Mouse (Mus musculus) granulocyte monocyte progenitor cell, adult 5-6 weeks (primary cell): ENCODE results near the gene Os9. TPM values are rescaled to one million over a fixed set of nuclear protein-coding genes. Genes with fewer than 3 reads are reported as not detected.
"Not testable (repeated sequence)": the region's sequence is repeated elsewhere in the genome, so short reads cannot be mapped to it uniquely, and the experiment has no call there.

Experiments used
- ATAC-seq: replicated peaks from 2 replicates; pipeline ENCODE4 v1.8.0; 2016; ENCODE audit warnings: mild to moderate bottlenecking, moderate TSS enrichment, inconsistent platforms; ENCODE audit not compliant: poor library complexity, severe bottlenecking
- total RNA-seq, 2 experiments: library from RNA; stranded (forward) in 1 of 2; stranded (reverse) in 1 of 2; fragments of 200-712, 200-1000 nt in 1 of 2; fragments of >200 nt in 1 of 2; fragmentation: Nextera tagmentation in 1 of 2; gene quantifications; 2 replicates each; pipeline ENCODE4 v1.2.3; 2014 to 2017

The Os9 gene
- total RNA-seq, 2 experiments from 2014 or later: 73.3 to 218 TPM

GRCm38 (mm10) chr10:127085052-127085451, 35.9 kb downstream of the Os9 start:
- no peak for ATAC-seq

DNA sequence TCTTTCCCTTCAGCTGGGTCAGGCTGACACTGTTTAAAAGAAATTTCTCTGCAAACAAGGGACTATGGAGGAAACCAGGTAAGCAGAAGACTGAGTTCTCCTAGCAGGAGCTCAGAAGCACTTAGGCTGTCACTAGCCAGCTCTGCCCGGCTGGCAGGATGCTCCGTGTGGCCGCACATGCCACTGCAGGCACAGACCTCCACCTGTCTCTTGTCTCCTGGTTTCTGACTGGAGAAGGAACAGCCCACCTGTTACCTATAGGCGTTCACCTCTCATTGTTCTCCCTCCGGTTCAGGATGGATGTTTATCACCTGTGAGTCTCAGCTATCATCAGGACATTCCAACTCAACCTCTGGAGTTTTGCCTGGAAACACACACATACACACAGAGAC, 37.0 kb downstream of the Os9 start:
- no peak for ATAC-seq

DNA sequence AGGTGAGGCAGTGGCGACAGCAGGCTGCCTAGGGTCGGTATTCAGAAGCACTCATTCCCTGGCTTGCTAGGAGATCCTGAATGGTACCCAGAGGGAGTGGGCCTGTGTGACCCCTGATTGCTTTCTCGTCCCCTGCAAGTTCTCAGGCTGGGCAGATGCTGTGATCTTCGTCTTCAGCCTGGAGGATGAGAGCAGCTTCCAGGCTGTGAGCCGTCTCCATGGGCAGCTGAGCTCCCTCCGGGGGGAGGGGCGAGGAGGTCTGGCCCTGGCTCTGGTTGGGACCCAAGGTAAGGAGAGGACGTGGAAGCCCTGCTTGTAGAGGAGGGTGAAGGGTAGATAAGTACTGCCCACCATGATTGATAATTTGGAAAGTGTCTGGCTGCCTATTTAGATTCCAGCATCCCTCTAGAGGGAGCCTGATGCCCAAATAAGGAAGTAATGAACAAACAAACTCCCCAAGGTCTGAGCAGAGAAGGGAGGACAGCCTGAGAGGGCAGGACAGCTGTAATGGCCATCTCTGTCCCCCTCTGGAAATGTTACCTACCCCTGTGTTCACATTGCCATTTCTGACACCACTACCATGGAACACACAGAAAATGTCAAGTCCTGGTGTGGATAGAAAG, 37.5 kb downstream of the Os9 start:
- no peak for ATAC-seq

DNA sequence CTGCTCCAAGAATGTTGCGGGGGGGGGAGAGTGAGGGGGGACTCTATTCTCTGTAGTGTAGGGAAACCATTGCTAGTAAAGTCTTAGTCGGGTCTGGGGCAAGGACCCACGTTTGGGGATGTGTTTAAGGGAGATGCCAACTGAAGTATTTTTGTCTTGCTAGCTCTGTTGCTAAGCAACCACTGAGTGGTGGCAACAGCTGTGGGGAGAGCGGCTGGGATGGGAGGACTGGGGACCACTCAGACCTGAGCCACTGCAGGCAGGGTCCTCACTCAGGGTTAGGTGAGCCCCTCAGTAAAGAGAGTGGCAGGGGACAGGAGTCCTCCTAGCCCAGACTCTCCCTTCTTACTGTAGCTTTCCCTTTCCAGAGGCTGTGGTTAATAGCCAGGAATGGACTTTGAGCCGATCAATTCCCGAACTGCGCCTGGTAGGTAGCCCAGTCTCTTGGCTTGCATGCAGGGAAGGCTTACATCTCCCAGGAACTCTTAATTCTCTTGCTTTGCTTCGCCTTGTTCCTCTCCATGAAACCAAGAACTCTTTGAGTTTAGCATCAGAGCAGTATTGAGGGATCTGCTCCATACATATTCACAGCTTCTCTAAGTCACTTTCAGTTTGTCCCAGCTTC, 38.8 kb downstream of the Os9 start:
- no peak for ATAC-seq

GRCm38 (mm10) chr10:127080901-127081780, 39.8 kb downstream of the Os9 start:
- ATAC-seq: no peak

- no peak for ATAC-seq
These were observed 41.1 kb downstream of the Os9 start for GRCm38 (mm10) chr10:127079665-127080391.

GRCm38 (mm10) chr10:127078677-127079575, 42.0 kb downstream of the Os9 start:
- no peak for ATAC-seq

GRCm38 (mm10) chr10:127078001-127078676, 42.8 kb downstream of the Os9 start:
- ATAC-seq: no peak

DNA sequence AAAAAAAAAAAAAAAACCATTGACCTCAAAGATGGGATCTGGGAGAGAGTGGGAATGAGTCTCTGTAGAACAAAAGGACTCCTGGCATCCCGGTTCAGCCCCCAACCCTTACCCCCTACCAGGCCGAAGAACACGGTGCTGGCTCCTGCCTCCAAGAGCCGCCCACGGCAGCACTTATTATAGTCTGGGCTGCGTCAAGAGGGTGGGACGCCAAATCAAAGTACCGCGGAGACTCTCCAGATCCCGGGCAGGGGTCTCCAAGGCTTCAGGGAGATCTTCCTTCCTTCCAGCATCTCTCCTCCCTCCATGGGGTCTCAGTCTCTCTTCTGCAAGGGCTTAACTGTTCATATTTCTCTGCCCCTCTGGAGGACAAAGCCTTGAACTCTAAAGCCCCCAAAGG, 43.4 kb downstream of the Os9 start:
- ATAC-seq: no peak

GRCm38 (mm10) chr10:127076082-127076481, 44.8 kb downstream of the Os9 start:
- peak; percentile 75 for ATAC-seq

- ATAC-seq: no peak
These were observed 45.3 kb downstream of the Os9 start for GRCm38 (mm10) chr10:127075651-127076050.

DNA sequence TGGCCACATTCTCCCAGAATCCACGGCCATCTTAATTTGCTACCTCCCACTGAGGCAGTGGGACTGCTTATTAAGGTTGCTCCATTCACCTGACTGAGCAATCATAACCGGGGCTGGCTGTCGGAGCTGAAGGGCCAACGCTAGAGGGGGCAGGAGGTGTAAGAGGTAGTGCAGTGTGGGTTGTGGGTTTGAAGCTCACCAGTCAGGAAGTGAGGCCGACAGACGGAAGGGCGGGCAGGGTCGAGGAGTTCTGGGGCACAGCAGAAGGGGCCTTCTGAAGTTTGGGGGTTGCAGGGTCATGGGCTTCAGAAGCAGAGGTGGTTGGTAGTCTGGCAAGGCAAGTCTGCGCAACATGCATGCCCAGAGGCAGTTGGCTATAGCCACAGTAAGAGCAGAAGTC, 45.9 kb downstream of the Os9 start, which contains the start of gene Agap2:
Gene Agap2, plus strand, starts transcription at position 205 of the 400 bp plus-strand sequence.
- ATAC-seq: peak; percentile 75

DNA sequence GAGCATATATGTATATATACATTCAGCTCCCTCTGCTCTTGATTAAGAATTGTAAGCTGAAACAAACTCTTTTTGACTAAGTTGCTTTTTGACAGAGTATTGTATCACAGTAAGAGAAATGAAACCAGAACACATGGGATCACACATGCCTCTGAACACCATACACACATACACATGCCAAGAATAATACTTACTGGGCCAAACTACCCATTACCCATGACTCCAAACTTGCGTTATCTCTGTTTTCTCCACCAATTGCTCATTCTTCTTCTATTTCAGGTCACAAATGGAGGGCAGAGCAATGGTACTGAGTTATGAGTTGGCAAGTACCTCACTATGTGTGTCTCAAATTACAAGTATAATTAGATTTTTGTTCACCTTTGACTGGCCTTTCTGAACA, 47.0 kb downstream of the Os9 start:
- ATAC-seq: no peak

- not testable (repeated sequence) for ATAC-seq
These were observed 48.0 kb downstream of the Os9 start for GRCm38 (mm10) chr10:127072969-127073368.

- not testable (repeated sequence) for ATAC-seq
These were observed 48.7 kb downstream of the Os9 start for GRCm38 (mm10) chr10:127072270-127072669.

- ATAC-seq: no peak
These were observed 49.7 kb downstream of the Os9 start for GRCm38 (mm10) chr10:127071203-127071602.

GRCm38 (mm10) chr10:127070190-127071121, 50.5 kb downstream of the Os9 start, which contains the start of gene Tspan31:
Tspan31 (minus strand) TSS chr10:127070264.
- peak; percentile 73 for ATAC-seq
